Mouse (Mus musculus): ENCODE measurements around the gene Skap1. TPM values are rescaled to one million over a fixed set of nuclear protein-coding genes. Genes with fewer than 3 reads are reported as not detected.

Skap1 gene
- total RNA-seq, 2 experiments from 2014 or later = 1.4 to 2.0 TPM

DNA sequence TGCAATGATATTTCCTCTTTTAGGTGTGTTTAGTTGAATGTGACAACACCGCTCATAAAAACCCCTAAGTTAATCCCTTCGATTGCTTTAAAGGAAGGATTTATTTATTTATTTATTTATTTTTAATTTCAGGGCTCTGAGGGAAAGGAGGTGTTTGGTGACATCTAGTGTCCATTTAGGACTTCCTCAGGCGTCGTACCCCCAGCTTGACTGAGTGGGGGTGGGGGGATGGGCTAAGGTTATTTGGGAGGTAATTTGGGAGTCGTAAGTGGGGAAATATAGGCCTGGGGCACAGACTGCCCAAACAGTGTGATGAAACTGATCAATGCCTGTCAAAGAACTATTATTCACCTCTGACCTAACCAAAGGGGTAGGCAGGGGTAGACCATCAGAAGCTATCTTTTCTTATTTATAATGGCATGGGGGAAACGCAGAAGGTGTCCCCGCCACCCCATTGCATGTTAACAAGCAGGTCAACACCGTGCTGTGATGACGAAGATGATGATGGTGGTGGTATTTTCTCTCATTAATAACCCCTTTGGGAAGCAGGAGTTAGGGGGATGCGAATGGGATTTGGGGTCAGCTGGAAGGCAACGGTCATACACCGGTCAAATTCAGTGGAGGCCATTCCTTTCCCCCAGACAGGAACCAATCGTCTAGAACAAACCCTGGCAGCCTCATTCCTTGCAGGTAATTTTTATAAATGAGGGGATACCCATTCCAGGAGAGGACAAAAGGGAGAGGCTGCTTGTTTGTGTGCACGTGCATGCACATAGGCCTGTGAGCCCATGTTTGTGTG lies 273.5 kb downstream of the Skap1 start:
- DNase-seq (ENCODE audit: low spot score in 2 of 2) = no peak

DNA sequence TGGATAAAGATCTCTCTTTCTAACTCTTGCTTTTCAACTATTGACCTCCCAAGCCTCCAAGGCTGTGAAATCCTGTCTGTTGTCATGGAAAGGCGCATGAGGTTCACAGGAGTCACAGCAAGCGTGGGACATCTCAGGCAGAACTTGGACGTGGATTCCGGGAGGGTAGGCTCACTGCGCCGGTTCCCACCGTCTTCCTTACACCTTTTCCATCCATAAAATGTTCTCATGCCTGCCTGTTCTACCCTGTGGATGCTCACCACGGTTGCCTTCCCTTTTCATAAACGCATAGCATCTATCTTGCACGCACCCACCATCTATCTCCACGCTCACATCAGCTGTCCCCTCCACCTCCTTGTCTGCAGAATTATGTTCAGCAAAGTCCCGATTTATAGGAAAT lies 276.4 kb downstream of the Skap1 start:
- DNase-seq (ENCODE audit: low spot score in 2 of 2) = no peak

DNA sequence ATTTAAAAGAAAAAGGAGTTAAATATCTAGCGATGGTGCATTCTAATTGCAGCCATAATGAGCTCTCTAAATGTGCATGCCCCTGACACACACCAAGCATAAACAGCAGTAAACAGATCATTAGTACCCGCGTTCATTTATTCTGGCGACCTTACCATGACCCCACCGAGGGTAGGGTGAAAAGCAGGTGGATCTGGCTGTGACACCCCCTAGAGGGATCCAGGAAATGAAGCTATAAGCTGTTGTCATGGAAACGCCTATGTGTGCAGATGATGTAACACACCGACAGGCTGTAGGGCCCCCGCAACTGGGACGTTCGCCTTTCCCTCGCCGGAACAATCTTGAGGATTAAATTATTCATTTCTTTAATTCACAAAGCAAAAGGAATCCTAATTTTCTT lies 277.6 kb downstream of the Skap1 start:
- peak in 1 of 2 experiments; percentile 43 for DNase-seq (ENCODE audit: low spot score in 2 of 2)

DNA sequence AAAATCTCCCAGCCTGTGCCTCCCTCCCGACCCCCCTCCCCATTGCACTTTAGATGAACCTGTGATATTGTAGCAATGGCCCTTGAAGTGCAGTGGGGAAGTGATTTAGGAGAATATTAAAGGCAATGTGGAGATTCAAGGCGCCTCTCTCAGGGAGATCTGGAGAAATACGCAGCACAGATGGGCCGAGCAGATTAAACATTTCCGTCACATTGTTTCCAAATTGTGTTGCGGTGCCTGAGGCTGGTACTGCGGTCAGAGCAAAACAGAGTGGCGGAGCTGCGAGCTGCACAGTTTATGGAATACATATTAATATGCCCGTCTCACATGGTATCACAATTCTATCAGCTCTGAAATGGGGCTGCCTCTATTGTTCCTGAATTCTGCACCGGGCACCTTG lies 278.6 kb downstream of the Skap1 start:
- DNase-seq (ENCODE audit: low spot score in 2 of 2) = no peak

DNA sequence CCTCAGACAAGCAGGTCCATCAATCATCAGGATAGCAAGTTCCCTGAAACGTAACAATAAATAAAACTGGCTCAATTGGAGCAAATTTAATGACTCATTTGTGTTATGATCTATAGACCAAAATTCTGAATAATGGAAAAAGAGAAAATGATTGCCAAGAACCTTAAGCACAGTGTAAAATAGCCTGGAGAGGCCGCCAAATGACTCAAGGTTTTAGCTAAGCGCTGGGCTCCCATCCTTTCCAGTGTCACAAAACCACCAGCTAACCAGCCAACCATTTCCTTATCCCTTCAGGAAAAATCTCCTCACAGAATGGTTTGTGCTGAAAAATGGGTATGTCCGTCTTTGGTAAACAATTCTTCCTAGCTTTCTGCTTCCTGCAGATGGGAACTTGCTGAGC lies 279.5 kb downstream of the Skap1 start:
- DNase-seq (ENCODE audit: low spot score in 2 of 2) = no peak

DNA sequence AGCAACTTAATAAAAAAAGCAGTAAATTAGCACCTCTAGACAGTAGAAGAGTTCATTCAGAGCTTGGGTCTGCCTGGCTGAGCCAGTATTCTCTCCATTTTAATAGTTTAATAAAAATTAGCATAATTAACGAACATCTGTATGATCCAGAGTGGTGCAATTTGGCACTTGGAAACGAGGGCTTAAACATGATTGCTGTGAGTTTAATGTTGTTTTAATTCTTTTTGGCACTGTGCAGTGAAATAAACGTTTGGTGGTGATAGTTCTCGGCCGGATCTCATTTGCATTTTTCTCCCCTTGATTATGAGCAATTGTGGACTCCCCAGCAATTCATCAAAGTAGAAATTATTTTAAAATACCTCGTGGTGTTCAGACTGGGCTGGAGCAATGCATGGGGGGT lies 282.3 kb downstream of the Skap1 start:
- DNase-seq (ENCODE audit: low spot score in 2 of 2) = no peak

DNA sequence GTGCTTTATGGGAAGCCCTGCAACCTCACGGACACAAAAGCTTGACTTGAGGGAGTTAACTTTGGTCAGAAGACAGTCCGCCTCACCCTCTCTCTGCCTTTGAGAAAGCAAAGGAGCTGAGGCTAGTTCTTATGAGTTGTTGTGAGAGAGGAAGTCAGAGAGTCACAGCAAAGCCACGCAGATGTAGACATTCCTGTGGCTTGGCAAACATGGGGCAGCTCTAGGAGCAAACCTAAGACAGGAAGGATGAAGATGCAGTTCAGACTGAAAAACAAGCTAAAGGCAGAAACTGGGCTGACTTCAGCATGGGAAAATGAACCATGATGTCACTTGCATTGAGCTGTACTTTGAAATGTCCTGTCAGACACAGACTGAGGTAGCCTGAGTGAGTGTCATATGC lies 283.2 kb downstream of the Skap1 start:
- no peak for DNase-seq (ENCODE audit: low spot score in 2 of 2)

DNA sequence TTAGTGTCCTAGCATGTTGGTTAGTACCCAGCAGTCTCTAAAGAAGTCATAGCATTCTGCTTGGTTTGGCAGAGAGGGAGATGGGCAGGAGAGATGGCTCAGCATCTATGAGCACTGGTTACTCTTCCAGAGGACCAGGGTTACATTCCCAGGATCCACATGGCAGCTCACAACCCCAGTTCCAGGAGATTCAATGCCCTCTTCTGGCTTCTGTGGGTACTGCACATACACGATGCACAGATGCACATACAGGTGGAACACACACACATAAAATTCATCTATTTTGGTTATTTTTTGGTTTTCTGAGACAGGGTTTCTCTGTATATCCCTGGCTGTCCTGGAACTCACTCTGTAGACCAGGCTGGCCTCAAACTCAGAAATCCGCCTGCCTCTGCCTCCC lies 290.9 kb downstream of the Skap1 start:
- no peak for DNase-seq (ENCODE audit: low spot score in 2 of 2)

DNA sequence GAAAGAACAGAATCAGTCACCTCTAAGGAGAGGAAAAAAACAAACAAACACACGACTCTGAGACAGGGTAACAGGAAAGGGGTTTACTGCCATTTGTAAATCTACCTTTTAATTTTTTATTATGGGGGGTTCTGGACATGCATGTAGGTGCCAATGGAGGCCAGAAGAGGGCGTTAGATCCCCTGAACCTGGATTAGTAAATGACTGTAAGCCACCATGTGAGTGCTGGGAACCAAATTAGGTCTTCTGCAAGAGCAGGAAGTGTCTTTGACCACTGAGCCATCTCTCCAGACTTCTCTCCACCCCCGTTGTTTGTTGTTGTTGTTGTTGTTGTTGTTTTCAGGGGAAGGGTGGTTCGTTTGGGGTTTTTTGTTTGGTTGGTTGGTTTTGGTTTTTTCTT lies 293.0 kb downstream of the Skap1 start:
- no peak for DNase-seq (ENCODE audit: low spot score in 2 of 2)

DNA sequence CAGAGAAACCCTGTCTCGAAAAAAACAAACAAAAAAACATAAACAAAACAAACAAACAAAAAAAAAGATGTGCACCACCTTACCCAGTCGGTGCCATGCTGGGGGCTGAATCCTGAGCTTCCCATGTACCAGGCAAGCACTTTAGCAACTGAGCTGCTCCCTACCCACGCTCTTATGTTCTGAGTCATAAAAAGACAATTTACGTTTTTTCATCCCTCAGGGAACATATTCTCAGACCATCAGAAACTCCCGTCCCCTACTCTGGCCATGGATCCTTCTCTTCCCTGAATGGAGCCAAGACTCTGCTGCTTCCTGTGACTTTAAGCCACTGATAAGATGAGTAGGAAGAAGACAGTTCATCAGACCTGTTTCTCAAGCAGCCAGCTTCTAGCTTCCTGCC lies 294.0 kb downstream of the Skap1 start:
- no peak for DNase-seq (ENCODE audit: low spot score in 2 of 2)

DNA sequence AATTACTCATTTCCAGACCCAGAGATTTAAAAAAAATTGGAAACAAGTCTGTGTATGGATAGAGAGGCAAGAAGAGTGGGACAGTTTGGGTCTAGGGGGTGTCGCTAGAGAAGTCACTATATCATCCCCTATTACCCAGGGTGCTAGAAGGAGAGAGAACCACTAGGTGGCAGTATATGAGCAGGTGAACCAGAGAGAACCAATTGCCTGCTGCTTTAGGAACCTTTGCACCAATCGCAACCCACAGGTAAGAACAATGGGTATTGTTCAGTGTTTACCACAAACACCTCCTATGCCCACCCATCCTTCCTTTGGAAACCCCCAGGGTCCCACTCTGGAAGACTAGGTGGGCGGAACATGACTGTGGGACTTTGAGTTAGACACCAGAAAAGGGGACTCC lies 295.6 kb downstream of the Skap1 start:
- DNase-seq (ENCODE audit: low spot score in 2 of 2) = no peak

DNA sequence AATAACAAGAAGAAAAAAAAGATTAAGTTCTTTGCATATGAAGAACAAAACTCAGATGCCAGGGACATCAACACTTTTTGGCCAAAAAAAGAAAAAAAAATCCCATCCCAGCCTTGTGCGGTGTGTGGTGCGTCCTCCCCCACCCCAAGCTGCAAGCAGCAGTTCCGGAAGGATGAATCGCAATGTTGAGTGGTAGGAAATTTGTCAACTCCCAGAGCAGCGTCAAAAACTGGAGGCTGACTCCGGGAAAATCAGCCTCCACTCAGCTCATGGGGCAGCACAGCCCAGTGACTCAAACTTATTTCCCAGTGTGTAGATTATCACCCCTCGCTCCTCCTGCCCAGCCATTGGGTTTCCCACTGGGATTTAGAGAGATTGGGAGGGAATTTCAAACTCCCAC lies 297.6 kb downstream of the Skap1 start:
- no peak for DNase-seq (ENCODE audit: low spot score in 2 of 2)

DNA sequence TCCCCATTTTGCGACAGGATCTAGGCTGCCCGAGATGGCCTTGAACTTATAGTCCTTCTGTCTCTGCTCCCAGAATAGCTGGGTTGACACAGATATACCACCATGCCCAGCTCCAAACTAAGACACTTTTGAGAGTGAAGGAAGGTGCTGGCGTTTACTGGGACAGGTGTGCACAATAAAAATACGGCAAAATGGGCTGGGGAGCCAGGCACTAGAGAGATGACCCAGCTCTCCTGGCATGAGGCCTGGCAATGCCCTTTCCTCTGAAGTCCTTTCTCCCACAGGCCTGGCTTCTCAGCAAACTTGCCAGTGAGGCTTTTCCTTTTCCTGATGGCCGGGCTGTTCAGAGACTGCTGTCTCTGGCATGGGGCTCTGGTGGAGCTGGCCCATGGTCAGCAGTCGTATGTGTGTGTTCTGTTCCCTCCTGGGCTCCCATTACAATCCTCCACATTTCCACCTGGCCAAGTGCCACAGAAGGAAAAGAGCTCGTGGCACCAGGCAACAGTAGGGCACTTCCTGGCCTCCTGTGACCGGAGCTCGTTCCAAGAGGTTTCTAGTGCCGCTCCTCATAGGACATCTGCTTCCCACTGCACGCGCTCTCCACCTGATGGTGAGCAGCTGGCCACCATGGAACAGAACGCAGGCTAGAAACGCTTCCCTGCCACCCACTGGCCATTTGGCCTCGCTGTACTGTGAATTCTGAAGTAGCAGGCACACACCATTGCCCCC lies 298.5 kb downstream of the Skap1 start:
- peak; percentile 60 to 62 for DNase-seq (ENCODE audit: low spot score in 2 of 2)

DNA sequence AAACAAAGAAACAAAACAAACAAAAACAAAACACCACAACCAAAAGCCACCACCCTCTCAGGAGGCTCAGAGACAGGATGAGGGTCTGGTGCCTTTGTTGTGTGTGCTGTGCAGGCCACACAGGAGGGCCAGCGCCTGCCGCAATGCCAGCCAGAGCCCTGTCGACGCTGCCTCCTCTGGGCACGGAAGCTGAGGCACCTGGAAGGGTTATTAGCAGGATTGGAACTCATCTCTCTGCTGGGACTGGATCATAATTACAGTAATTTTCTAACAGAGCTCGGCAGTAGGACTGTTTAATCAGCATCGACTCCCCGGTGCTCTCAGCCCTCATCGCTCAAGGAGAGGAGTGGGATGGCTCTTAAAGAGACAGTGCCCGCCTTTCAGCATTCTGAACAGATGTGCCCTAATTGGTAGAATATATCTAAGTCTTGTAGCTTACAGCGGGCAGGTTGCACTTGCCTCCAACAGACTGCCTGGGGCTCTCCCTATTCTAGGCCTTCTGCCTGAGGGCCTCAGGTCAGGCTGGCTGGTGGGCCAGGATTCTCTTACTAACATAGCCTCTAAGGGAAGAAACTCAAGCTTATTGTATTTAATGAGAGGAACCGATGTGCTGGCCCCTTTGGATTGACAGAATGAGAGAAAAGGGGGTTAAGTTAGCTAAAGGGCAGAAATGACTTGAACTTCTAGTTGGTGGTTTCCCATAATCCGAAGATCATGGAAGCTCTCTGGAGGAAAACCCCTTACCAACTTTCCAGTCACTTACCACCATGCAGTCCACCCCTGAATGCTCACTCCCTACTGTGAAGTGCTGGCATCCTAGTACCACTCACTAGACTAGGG lies 300.3 kb downstream of the Skap1 start:
- no peak for DNase-seq (ENCODE audit: low spot score in 2 of 2)

DNA sequence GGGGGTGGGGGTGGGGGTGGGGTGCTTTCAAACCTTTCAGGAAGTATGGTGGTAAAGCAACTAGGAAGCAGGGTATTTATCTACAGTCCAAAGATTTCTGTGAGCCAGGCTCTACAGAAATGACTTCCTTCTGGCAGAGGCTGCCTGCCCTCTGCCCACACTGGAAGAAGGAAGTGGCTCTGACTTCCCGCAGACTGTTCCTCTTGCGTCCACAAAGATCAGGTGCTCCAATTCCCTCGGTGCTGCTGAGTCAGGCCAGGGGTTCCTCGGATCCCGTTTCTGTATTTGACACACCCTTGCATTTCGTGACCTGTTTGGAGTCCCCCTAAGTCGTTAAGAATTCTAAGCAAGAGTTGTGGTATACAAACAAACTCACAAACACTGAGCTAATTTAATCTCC lies 301.3 kb downstream of the Skap1 start:
- DNase-seq (ENCODE audit: low spot score in 2 of 2) = no peak

DNA sequence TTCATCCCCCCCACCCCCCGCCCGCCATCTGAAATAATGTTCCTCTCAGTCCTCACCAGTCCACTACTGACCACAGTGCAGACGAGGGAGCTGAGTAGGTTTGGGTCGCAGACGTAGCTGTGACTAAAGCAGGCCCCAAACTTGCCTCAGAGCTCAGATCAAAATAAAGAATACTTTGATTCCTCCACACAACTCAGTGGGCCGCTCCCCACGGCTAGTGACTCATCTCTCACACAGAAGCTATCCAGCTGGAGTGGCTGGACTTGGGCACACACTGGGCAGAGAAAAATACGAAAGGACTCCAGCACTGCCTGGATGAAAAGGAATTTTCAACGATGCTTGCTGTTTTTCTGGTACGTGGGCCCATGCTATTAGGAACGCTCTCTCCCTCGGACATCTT lies 302.2 kb downstream of the Skap1 start:
- DNase-seq (ENCODE audit: low spot score in 2 of 2) = no peak

DNA sequence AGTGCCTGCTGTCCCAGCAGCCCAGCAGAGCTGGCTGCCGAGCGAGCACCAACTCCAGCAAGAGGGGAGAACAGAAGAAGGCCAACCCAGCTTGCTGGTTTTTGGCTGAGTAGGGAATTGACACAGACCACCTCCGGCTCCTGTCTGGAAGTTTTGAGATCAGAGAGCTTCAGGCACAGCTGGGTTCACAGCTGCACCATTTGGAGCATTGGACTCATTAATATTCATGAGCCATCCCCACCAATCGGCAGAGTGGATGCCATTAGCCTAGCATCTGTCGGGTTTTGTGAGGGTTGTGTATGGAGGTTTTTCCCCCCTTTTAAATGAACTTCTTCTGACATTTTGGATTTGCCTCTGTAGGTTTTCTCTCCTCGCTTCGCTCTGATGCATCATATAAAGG lies 302.7 kb downstream of the Skap1 start:
- DNase-seq (ENCODE audit: low spot score in 2 of 2) = peak; percentile 23 to 25

DNA sequence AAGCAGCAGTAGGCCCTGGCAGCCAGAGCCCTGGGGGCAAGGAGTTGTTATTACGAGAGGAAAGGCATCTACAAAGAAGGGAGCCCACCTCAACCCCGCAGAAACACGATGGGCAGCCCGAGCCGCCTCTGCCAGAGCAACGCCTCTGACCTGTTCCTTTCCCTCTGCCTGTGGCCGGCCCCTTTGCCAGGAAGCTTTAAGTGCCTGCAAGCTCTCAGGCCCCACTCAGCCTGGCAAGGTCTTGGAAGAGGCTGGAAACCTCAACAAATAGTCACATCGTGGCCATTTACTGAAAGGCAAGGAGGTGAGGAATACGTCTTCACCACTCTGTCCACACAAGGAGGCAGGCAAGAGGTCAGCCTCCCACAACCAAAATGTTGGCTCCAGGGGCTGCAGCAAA lies 303.8 kb downstream of the Skap1 start:
- DNase-seq (ENCODE audit: low spot score in 2 of 2) = no peak

DNA sequence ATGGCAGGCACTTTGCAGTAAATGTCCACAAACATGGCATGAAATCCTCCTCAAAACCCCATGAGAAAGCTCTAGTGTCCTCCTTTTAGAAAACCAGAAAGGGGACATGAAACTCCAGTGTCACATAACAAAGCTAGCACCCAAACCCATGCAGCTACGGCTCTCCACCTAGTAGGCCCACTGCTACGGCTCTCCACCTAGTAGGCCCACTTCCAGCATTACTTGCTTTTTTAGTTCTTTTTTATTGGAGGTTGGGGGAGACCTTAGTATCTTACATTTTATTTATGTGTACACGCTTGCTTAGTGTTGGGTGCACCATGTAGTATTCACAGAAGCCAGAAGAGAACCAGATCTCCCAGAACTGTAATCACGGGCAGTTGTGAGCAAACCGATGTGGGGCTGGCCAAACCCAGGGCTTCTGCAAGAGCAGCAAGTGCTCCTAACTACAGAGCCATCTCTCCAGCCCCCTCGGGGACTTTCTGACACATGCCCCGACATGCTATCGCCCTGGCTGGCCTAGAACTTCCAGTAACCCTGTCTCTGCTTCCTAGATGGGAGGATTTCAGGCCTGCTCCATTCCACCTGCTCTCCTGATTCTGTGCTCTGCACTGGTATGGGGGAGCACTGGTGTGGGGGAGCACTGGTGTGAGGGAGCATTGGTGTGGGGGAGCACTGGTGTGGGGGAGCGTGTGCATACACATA lies 307.0 kb downstream of the Skap1 start:
- DNase-seq (ENCODE audit: low spot score in 2 of 2) = no peak

DNA sequence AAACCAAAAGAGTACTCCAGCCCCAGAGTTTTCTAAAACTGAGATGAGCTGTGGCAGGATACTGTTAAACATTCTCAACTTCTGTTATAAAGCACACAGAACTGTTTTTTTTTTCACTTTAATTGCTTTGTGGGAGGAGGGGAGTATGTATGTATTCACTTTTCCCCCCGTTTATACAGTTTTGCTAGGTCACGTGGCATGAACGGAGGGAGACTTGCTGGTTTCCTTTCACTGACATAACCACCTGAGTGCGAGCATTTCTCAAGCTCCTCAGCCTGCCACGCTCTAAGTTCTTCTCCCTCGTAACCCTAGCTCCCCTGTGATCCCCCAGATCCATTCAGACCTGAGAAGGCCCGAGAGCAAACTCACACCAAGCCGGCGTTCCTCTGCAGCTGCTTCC lies 308.0 kb downstream of the Skap1 start:
- DNase-seq (ENCODE audit: low spot score in 2 of 2) = no peak

DNA sequence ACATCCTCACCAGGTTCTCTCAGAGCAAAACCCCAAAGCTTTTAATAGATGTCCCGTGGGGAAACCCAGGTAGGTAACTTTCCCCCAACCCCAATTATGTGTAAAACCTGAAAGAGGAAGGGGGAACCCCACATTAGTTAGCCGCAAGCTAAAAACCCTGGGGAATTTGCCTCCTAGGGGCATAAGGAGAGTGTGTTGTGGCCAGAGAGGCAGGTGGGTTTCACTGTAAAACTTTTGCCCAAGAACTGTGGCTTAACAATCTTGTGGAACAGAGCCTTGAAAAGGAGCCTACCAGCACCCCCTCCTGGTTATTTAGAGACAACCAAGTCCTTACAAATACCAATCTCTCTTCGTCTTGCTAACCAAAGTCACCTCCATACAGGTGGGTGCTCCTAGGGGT lies 310.1 kb downstream of the Skap1 start:
- DNase-seq (ENCODE audit: low spot score in 2 of 2) = no peak
